Mouse (Mus musculus): ENCODE results near the gene Tcta. TPM values are rescaled to one million over a fixed set of nuclear protein-coding genes. Genes with fewer than 3 reads are reported as not detected.
A peak's percentile ranks its signal among the peaks of the same experiment; 100 is the strongest.

Gene Tcta
- polyA plus RNA-seq, 1 experiment from 2014 or later, result 53.0 TPM

- 16% methylated on average over 10 of the region's 10 CpGs for WGBS
- no peaks in the 10 kb centered on the region for H3K9me3 ChIP-seq
- peaks cover 27% of the 10 kb centered on the region for H3K4me1 ChIP-seq (replicated peaks)
- H3K27ac ChIP-seq (replicated peaks), result peak overlapping the region; percentile 93
- 0 out of 2 replicates have a peak, but pooled peaks have one; percentile 0 for ATAC-seq (ENCODE audit: low FRiP score, low read depth)
- H3K4me2 ChIP-seq, result peak overlapping the region; percentile 70
- H3K9ac ChIP-seq, result peak overlapping the region; percentile 41
- no peaks in the 10 kb centered on the region for H3K36me3 ChIP-seq
- H3K27me3 ChIP-seq, result no peaks in the 10 kb centered on the region
- peak overlapping the region; percentile 80 for H3K4me3 ChIP-seq
These were observed 41.6 kb downstream of the Tcta start for GRCm38 (mm10) chr9:108264191-108264921.

- peak within 1 kb of the TSS; percentile 93 for H3K27ac ChIP-seq (replicated peaks)
- no peaks in the 10 kb centered on the region for H3K36me3 ChIP-seq
- WGBS, result 0% methylated on average over 20 of the region's 71 CpGs
- H3K9ac ChIP-seq, result peak within 1 kb of the TSS; percentile 84
- ATAC-seq (ENCODE audit: low FRiP score, low read depth), result peak; percentile 99
- no peaks in the 10 kb centered on the region for H3K9me3 ChIP-seq
- H3K27me3 ChIP-seq, result no peaks in the 10 kb centered on the region
- peaks cover 27% of the 10 kb centered on the region for H3K4me1 ChIP-seq (replicated peaks)
- H3K4me3 ChIP-seq, result peak within 1 kb of the TSS; percentile 80
- H3K4me2 ChIP-seq, result peak within 1 kb of the TSS; percentile 70
These were observed 42.2 kb downstream of the Tcta start, which contains the start of gene Dag1 for GRCm38 (mm10) chr9:108263690-108264190. TSS of gene Dag1 (minus strand) at chr9:108263958.

GRCm38 (mm10) chr9:108263131-108263681 lies 42.8 kb downstream of the Tcta start:
- H3K4me1 ChIP-seq (replicated peaks), result peaks cover 27% of the 10 kb centered on the region
- H3K27me3 ChIP-seq, result no peaks in the 10 kb centered on the region
- H3K9ac ChIP-seq, result peak overlapping the region; percentile 84
- peak overlapping the region; percentile 93 for H3K27ac ChIP-seq (replicated peaks)
- no peaks in the 10 kb centered on the region for H3K9me3 ChIP-seq
- peak; percentile 59 for ATAC-seq (ENCODE audit: low FRiP score, low read depth)
- H3K4me2 ChIP-seq, result peak overlapping the region; percentile 70
- no peaks in the 10 kb centered on the region for H3K36me3 ChIP-seq
- under 1% methylated on average over 52 of the region's 62 CpGs for WGBS
- H3K4me3 ChIP-seq, result peak overlapping the region; percentile 80

- 43% methylated on average over 11 of the region's 11 CpGs for WGBS
- Histone ChIP-seq H3K4me2 (peak overlapping the region; percentile 70), H3K36me3 (no peaks in the 10 kb centered on the region), H3K4me3 (peak overlapping the region; percentile 80), H3K27ac (replicated peaks) (peak overlapping the region; percentile 93), H3K4me1 (replicated peaks) (peaks cover 27% of the 10 kb centered on the region), H3K27me3 (no peaks in the 10 kb centered on the region), H3K9me3 (no peaks in the 10 kb centered on the region), H3K9ac (peak overlapping the region; percentile 84)
- no peak for ATAC-seq (ENCODE audit: low FRiP score, low read depth)
These were observed 43.4 kb downstream of the Tcta start for GRCm38 (mm10) chr9:108262494-108263049.

GRCm38 (mm10) chr9:108261865-108262264 lies 44.1 kb downstream of the Tcta start:
- peak overlapping the region; percentile 80 for H3K4me3 ChIP-seq
- 79% methylated on average over 7 of the region's 7 CpGs for WGBS

GRCm38 (mm10) chr9:108260526-108260925 lies 45.4 kb downstream of the Tcta start:
- no peaks in the 10 kb centered on the region for H3K9me3 ChIP-seq
- WGBS, result 84% methylated on average over 4 of the region's 4 CpGs
- no peak overlapping the region for H3K9ac ChIP-seq
- H3K36me3 ChIP-seq, result no peaks in the 10 kb centered on the region
- H3K4me2 ChIP-seq, result no peak overlapping the region
- ATAC-seq (ENCODE audit: low FRiP score, low read depth), result no peak
- peaks cover 27% of the 10 kb centered on the region for H3K4me1 ChIP-seq (replicated peaks)
- H3K4me3 ChIP-seq, result no peak overlapping the region
- no peaks in the 10 kb centered on the region for H3K27me3 ChIP-seq
- no peak overlapping the region for H3K27ac ChIP-seq (replicated peaks)

More at GRCm38 (mm10) chr9:108261865-108262264, 44.1 kb downstream of the Tcta start:
- no peaks in the 10 kb centered on the region for H3K27me3 ChIP-seq
- no peaks in the 10 kb centered on the region for H3K36me3 ChIP-seq
- H3K9ac ChIP-seq, result no peak overlapping the region
- no peak for ATAC-seq (ENCODE audit: low FRiP score, low read depth)
- H3K27ac ChIP-seq (replicated peaks), result no peak overlapping the region
- peak overlapping the region; percentile 70 for H3K4me2 ChIP-seq
- H3K4me1 ChIP-seq (replicated peaks), result peaks cover 27% of the 10 kb centered on the region
- no peaks in the 10 kb centered on the region for H3K9me3 ChIP-seq

Other genes starting within 250 kb of the Tcta start
- gene Mst1, start 225.7 kb downstream of the Tcta start, polyA plus RNA-seq (2015; fragmentation: Nextera tagmentation; extraction: Ambion mirVana), result 0.18 TPM in 1 of 2 replicates, not detected in the other
- 48.9 TPM in 2 replicates for gene Rnf123, start 222.8 kb downstream of the Tcta start, polyA plus RNA-seq (2015; fragmentation: Nextera tagmentation; extraction: Ambion mirVana)
- gene Apeh, start 211.6 kb downstream of the Tcta start, polyA plus RNA-seq (2015; fragmentation: Nextera tagmentation; extraction: Ambion mirVana), result 52.2 and 62.2 TPM in 2 replicates
- 10.0 and 10.2 TPM in 2 replicates for gene Bsn, start 115.8 kb downstream of the Tcta start, polyA plus RNA-seq (2015; fragmentation: Nextera tagmentation; extraction: Ambion mirVana)
- gene Dag1, start 42.2 kb downstream of the Tcta start, polyA plus RNA-seq (2015; fragmentation: Nextera tagmentation; extraction: Ambion mirVana), result 73.8 and 86.0 TPM in 2 replicates
- gene Nicn1, start 15.7 kb downstream of the Tcta start, polyA plus RNA-seq (2015; fragmentation: Nextera tagmentation; extraction: Ambion mirVana), result 130 and 134 TPM in 2 replicates
- gene Amt, start 9.3 kb downstream of the Tcta start, polyA plus RNA-seq (2015; fragmentation: Nextera tagmentation; extraction: Ambion mirVana), result 27.0 and 28.3 TPM in 2 replicates
- gene Rhoa, start within 50 bp of the Tcta start, polyA plus RNA-seq (2015; fragmentation: Nextera tagmentation; extraction: Ambion mirVana), result 275 and 287 TPM in 2 replicates
- 444 and 458 TPM in 2 replicates for gene Gpx1, start 32.7 kb upstream of the Tcta start, polyA plus RNA-seq (2015; fragmentation: Nextera tagmentation; extraction: Ambion mirVana)
- gene Usp4, start 41.7 kb upstream of the Tcta start, polyA plus RNA-seq (2015; fragmentation: Nextera tagmentation; extraction: Ambion mirVana), result 123 and 125 TPM in 2 replicates
- 1.5 and 2.3 TPM in 2 replicates for gene 1700102P08Rik, start 86.6 kb upstream of the Tcta start, polyA plus RNA-seq (2015; fragmentation: Nextera tagmentation; extraction: Ambion mirVana)
- 1.6 and 2.5 TPM in 2 replicates for gene Ccdc36, start 122.3 kb upstream of the Tcta start, polyA plus RNA-seq (2015; fragmentation: Nextera tagmentation; extraction: Ambion mirVana)
- gene BC048562, start 130.3 kb upstream of the Tcta start, polyA plus RNA-seq (2015; fragmentation: Nextera tagmentation; extraction: Ambion mirVana), result not detected in 2 replicates
- gene Ccdc71, start 154.4 kb upstream of the Tcta start, polyA plus RNA-seq (2015; fragmentation: Nextera tagmentation; extraction: Ambion mirVana), result 57.5 and 63.4 TPM in 2 replicates
- gene Klhdc8b, start 155.4 kb upstream of the Tcta start, polyA plus RNA-seq (2015; fragmentation: Nextera tagmentation; extraction: Ambion mirVana), result 67.5 and 70.8 TPM in 2 replicates
- gene Lamb2, start 173.6 kb upstream of the Tcta start, polyA plus RNA-seq (2015; fragmentation: Nextera tagmentation; extraction: Ambion mirVana), result 24.1 and 25.1 TPM in 2 replicates
- gene Usp19, start 184.4 kb upstream of the Tcta start, polyA plus RNA-seq (2015; fragmentation: Nextera tagmentation; extraction: Ambion mirVana), result 76.5 and 80.8 TPM in 2 replicates
- gene Qars, start 201.5 kb upstream of the Tcta start, polyA plus RNA-seq (2015; fragmentation: Nextera tagmentation; extraction: Ambion mirVana), result 62.8 and 63.8 TPM in 2 replicates
- 118 and 127 TPM in 2 replicates for gene Qrich1, start 210.6 kb upstream of the Tcta start, polyA plus RNA-seq (2015; fragmentation: Nextera tagmentation; extraction: Ambion mirVana)

Data from hindbrain, embryonic 15.5 days (tissue).